Mouse (Mus musculus) heart, embryonic 13.5 days (tissue): ENCODE results near the gene Junb. TPM values are rescaled to one million over a fixed set of nuclear protein-coding genes. Genes with fewer than 3 reads are reported as not detected.

Source experiments
- ATAC-seq: fragments of 200-750 bp; cut with Nextera tagmentation; 2 replicates; pipeline ENCODE4 v1.8.0; 2017; ENCODE audit warnings: moderate TSS enrichment; ENCODE audit not compliant: insufficient number of reproducible peaks, low FRiP score, low TSS enrichment; ENCODE audit errors: extremely low read depth
- H3K27ac ChIP-seq: fragments of 300-500 bp; sonication (generic); replicated peaks from 2 replicates; pipeline ENCODE4 v1.5.1; 2015; ENCODE audit warnings: moderate library complexity, mild to moderate bottlenecking, inconsistent platforms
- H3K27me3 ChIP-seq: fragments of 300-500 bp; sonication (generic); replicated peaks from 2 replicates; pipeline ENCODE4 v1.6.1; 2015; ENCODE audit warnings: mild to moderate bottlenecking, inconsistent platforms
- H3K36me3 ChIP-seq: fragments of 300-500 bp; sonication (generic); 2 replicates; pipeline ENCODE4 v1.6.1; 2015; ENCODE audit warnings: mild to moderate bottlenecking, inconsistent platforms
- H3K4me1 ChIP-seq: fragments of 300-500 bp; sonication (generic); 2 replicates; pipeline ENCODE4 v1.6.1; 2015; ENCODE audit warnings: inconsistent platforms
- H3K4me2 ChIP-seq: fragments of 300-500 bp; sonication (generic); 2 replicates; pipeline ENCODE4 v1.6.1; 2015; ENCODE audit warnings: inconsistent platforms, mild to moderate bottlenecking, moderate library complexity
- H3K4me3 ChIP-seq: fragments of 300-500 bp; sonication (generic); 2 replicates; pipeline ENCODE4 v1.5.1; 2015; ENCODE audit warnings: moderate library complexity, mild to moderate bottlenecking, inconsistent platforms
- H3K9ac ChIP-seq: fragments of 300-500 bp; sonication (generic); 2 replicates; pipeline ENCODE4 v1.6.1; 2015; ENCODE audit warnings: inconsistent platforms, mild to moderate bottlenecking, moderate library complexity
- H3K9me3 ChIP-seq: fragments of 300-500 bp; sonication (generic); 2 replicates; pipeline ENCODE4 v1.6.1; 2016; ENCODE audit warnings: inconsistent platforms
- WGBS: fragments of 180-500 bp; shearing (Covaris S2); methylation state at CpG from one replicate; pipeline ENCODE4 v1.1.7; 2015; ENCODE audit warnings: mixed read lengths; 5-methylcytosine and 5-hydroxymethylcytosine counted together
- polyA plus RNA-seq: library from polyadenylated mRNA; unstranded; fragments of >200 nt; fragmentation: Nextera tagmentation; extraction: Ambion mirVana; gene quantifications from 2 replicates; pipeline ENCODE4 v1.2.1, GENCODE M21; 2015

Junb gene
- polyA plus RNA-seq, 1 experiment from 2014 or later, result 12.9 TPM

DNA sequence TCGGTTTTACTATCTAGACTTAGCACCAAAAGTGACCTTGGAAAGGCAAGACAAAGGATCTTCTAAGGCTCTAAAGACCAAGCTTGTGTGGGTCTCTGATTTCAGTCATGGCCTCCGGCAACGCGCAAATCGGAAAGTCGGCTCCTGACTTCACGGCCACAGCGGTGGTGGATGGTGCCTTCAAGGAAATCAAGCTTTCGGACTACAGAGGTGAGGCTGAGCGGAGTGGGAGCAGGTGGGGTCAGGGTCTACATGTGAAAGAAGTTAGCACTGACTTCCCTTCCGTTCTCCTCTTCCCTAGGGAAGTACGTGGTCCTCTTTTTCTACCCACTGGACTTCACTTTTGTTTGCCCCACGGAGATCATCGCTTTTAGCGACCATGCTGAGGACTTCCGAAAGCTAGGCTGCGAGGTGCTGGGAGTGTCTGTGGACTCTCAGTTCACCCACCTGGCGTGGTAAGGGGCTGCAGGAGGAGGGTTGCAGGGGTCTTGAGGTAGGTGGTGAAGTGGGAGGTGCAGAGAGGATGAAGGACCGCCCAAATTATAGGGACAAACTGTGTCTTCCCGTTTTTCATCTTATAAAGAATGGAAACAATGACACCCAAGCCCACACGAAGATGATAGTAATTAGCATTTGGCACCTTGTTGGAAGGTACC is 8.3 kb downstream of the Junb start:
- 9% methylated on average over 21 of the region's 21 CpGs for WGBS
- Histone ChIP-seq H3K9me3 (no peaks in the 10 kb centered on the region), H3K27me3 (no peaks in the 10 kb centered on the region), H3K4me1 (peaks cover 50% of the 10 kb centered on the region), H3K27ac (peak overlapping the region; percentile 88), H3K36me3 (peaks cover 47% of the 10 kb centered on the region), H3K9ac (peak overlapping the region; percentile 90), H3K4me3 (peak overlapping the region; percentile 67), H3K4me2 (peak overlapping the region; percentile 99)
- ATAC-seq, result no peak

DNA sequence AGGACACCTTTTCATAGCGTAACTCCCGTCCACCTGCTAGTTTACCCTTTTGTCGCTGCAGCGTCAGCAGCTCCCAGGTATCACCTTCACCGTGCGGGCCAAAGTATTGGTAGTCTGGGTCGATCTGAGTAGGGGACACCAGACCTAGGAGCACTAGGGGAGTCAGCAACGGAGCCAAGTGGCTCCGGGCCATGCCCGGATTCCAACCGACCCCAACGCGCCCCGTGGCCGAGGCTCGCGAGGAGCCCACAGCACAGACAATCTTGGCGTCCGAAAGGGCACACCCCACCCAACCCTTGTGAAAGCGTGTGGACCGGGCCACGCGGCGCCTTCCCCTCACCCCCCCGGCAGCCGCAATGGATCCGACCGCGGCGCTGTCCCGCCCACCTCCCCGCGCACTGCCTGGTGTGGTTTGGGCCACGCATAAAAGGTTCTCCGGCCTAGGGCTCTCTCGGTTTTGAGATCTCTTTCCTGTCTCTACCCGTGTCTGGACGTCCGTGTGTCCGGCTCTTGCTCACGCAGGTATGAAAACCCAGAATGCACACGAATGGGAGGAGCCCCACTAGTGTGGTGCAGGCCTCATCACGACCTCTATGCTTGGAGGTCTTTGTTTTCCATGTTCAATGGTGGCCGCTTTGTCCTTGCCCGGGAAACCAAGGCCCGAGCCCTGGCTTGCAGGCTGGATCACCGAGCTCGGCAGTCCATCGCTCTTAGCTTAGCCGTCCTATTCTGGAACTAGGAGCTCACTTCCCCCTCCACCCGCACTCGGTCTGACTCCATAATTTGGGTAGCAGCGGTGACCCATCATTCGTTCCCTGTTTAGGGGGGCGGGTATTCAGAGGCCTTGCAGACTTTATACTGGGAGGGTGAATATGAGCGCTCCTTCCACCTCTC is 9.0 kb downstream of the Junb start, which contains the start of the genes Gm49661, Prdx2 and Rnaseh2a:
TSS of gene Gm49661 (minus strand) at position 193 of the 894 bp plus-strand sequence.
TSS of gene Prdx2 (plus strand) at position 347 of the 894 bp plus-strand sequence.
TSS of gene Rnaseh2a (minus strand) at position 527 of the 894 bp plus-strand sequence.
- H3K27ac ChIP-seq, result peak within 1 kb of the TSS; percentile 88
- no peaks in the 10 kb centered on the region for H3K27me3 ChIP-seq
- peaks cover 48% of the 10 kb centered on the region for H3K4me1 ChIP-seq
- ATAC-seq, result peak; percentile 70
- peak within 1 kb of the TSS; percentile 90 for H3K9ac ChIP-seq
- H3K9me3 ChIP-seq, result no peaks in the 10 kb centered on the region
- under 1% methylated on average over 56 of the region's 56 CpGs for WGBS
- H3K4me2 ChIP-seq, result peak within 1 kb of the TSS; percentile 99
- peak within 1 kb of the TSS; percentile 67 for H3K4me3 ChIP-seq
- peaks cover 39% of the 10 kb centered on the region for H3K36me3 ChIP-seq

DNA sequence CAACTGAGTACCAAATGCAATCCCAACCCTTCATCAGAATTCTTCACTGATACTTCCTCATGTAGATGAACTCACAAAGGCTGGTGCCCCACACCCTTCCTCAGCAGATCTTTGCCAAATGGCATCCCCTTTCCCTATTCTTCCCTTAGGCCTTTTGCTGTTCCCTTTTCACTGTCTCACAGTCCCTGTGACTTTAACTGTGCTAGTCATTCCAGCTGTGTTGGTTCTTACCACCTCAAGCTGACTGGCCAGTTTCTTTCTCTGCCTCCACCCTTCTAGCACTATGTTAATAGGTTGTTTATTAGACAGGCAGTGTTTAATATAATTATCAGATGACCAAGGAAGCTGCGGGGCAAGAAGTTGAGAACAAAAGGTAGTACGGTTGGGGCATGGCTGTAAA is 9.9 kb downstream of the Junb start:
- no peaks in the 10 kb centered on the region for H3K27me3 ChIP-seq

DNA sequence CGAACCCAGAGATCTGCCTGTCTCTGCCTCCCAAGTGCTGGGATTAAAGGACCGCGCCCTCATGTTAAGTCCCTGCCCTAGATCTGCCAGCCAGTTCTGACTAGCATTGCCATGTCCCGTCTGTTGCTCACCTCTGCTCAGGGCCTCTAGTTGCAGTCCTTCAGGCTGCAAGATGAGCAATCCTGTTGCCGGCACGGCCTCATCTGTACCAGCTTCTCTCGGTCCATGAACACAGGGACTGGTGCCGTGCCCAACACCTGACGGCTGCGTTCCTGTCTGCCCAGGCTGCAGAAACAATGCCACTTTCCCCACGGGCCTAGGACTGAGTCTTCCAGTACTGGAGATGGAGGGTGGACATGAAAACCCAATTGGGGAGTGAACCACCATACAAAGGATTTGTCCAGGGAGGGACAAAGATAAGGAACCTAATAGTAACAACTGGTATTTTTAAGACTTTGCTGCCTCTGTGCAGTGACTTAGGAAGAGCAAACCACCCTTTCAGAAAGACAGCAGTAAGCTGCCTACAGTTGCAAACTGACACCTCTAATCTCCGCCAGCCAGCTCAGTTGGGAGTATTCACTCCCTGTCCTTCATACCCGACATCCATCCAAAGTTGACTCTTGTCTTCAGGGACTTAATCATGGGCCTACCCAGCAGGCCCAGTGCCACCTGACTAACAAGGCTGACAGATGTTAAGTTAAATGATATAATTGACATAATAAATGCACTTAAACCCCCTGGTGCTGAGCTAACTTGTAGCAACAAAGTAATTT is 10.8 kb downstream of the Junb start:
- Histone ChIP-seq H3K4me1 (peaks cover 47% of the 10 kb centered on the region), H3K4me3 (peak overlapping the region; percentile 67; the same call in 1 of the 2 replicates), H3K27ac (peak overlapping the region; percentile 88), H3K9me3 (no peaks in the 10 kb centered on the region), H3K4me2 (peak overlapping the region; percentile 99), H3K36me3 (peaks cover 30% of the 10 kb centered on the region), H3K9ac (peak overlapping the region; percentile 90), H3K27me3 (no peaks in the 10 kb centered on the region)
- 86% methylated on average over 13 of the region's 13 CpGs for WGBS
- no peak for ATAC-seq

More for the DNA sequence above, 9.9 kb downstream of the Junb start:
- H3K4me2 ChIP-seq, result peak overlapping the region; percentile 99
- H3K9me3 ChIP-seq, result no peaks in the 10 kb centered on the region
- peak overlapping the region; percentile 90 for H3K9ac ChIP-seq
- peak overlapping the region; percentile 67 for H3K4me3 ChIP-seq
- H3K27ac ChIP-seq, result peak overlapping the region; percentile 88
- H3K36me3 ChIP-seq, result peaks cover 35% of the 10 kb centered on the region
- peaks cover 47% of the 10 kb centered on the region for H3K4me1 ChIP-seq
- 24% methylated on average over 2 of the region's 2 CpGs for WGBS
- ATAC-seq, result no peak

DNA sequence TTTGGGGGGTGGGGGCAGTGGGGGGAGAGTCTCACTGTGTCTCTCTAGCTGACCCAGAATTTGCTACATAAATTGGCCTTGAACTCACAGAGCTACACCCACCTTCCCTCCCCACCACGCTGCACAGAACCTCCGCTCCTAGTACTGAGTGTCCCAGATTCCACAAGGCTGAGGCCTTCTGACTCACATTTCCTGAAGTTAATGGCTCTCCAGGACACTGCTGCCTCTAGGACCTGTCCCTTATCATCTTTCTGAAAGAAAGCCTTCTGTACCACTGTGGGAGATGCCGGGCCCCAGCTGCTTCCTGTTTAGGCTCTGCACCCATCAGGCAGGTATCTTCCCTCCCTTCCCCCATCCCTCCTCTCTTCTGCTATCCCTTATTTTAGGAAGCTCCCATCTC is 11.9 kb downstream of the Junb start:
- no peak for ATAC-seq

DNA sequence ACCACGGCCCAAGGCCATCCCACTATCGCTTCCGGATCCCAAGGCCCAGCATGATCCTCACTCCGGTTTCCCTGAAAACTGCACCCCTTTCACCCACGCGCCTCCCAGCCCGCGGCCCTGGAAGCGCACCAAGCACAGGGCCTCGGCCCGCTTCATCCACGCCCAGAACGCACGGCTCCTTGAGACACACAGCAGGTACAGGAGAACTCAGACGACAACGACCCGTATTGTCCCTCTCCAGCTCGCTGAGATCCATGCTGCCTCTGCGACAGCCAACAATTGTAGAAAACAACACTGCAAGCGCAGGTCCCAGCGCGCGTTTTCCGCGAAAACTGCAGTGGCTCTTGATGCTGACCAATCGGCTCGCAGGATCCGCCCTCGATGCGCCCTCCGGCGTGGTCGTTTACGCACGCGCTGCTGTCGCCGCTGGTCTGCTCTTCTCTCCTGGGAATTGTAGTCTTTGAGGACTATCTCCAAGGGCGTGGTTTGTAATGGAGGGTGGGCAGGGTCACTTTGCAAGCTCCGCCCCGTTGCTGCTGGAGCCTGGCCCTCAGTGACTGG is 12.7 kb downstream of the Junb start:
- Histone ChIP-seq H3K9ac (peak overlapping the region; percentile 87), H3K4me3 (peak overlapping the region; percentile 76), H3K36me3 (peaks cover 20% of the 10 kb centered on the region), H3K4me2 (peak overlapping the region; percentile 99), H3K9me3 (no peaks in the 10 kb centered on the region), H3K4me1 (peaks cover 41% of the 10 kb centered on the region), H3K27me3 (no peaks in the 10 kb centered on the region), H3K27ac (peak overlapping the region; percentile 82)
- under 1% methylated on average over 41 of the region's 41 CpGs for WGBS
- peak; percentile 79 for ATAC-seq

More for the DNA sequence above, 11.9 kb downstream of the Junb start:
- 28% methylated on average over 3 of the region's 3 CpGs for whole genome bisulfite sequencing
- 0 out of 2 replicates have a peak overlapping the region, but pooled peaks have one; percentile 50 for H3K9ac ChIP-seq
- no peaks in the 10 kb centered on the region for H3K9me3 ChIP-seq
- peak overlapping the region; percentile 64 for H3K27ac ChIP-seq
- peak overlapping the region; percentile 76 for H3K4me3 ChIP-seq
- peaks cover 23% of the 10 kb centered on the region for H3K36me3 ChIP-seq
- peaks cover 47% of the 10 kb centered on the region for H3K4me1 ChIP-seq
- no peaks in the 10 kb centered on the region for H3K27me3 ChIP-seq
- peak overlapping the region; percentile 99 for H3K4me2 ChIP-seq

DNA sequence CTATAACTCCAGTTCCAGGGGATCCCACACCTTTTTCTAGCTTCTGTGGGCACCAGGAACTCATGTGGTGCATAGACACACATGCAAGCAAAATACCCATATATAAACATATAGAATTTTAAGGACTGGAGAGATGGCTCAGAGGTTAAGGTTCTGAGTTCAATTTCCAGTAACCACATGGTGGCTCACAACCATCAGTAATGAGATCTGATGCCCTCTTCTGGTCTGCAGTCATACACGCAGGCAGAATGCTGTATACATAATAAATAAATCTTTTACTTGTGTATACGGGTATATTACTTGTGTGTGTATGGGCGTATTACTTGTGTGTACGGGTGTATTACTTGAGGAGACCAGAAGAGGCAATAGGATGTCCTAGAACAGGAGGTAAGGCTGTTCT is 14.6 kb downstream of the Junb start:
- Histone ChIP-seq H3K36me3 (peaks cover 29% of the 10 kb centered on the region), H3K9me3 (no peaks in the 10 kb centered on the region), H3K27me3 (no peaks in the 10 kb centered on the region), H3K9ac (no peak overlapping the region), H3K4me1 (peaks cover 35% of the 10 kb centered on the region), H3K4me3 (no peak overlapping the region), H3K4me2 (no peak overlapping the region), H3K27ac (no peak overlapping the region)
- no peak for ATAC-seq
- 85% methylated on average over 4 of the region's 4 CpGs for WGBS

DNA sequence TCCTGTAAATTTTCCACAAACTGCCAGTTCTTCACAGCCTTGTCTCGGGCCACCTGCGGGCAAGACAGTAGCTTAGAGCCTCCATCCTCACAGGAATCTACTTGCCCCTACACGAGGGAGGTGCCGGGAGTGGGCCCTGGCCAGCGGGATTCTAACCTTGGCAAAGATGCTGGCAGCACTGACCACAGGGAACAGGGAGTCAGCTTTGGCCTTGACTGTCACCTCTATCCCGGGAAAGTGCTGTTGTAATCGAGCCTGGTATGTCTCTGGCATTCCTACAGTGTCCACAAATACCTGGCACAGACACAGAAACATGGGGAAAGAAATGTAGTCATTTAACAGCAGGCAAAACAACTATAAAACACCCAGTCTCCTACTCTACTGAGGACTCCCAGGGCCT is 18.7 kb downstream of the Junb start:
- peaks cover 61% of the 10 kb centered on the region for H3K36me3 ChIP-seq
- no peak overlapping the region for H3K27ac ChIP-seq
- H3K4me2 ChIP-seq, result no peak overlapping the region
- no peak overlapping the region for H3K4me3 ChIP-seq
- peaks cover 2% of the 10 kb centered on the region for H3K4me1 ChIP-seq
- no peaks in the 10 kb centered on the region for H3K9me3 ChIP-seq
- H3K27me3 ChIP-seq, result no peaks in the 10 kb centered on the region
- no peak overlapping the region for H3K9ac ChIP-seq
- no peak for ATAC-seq
- 75% methylated on average over 7 of the region's 7 CpGs for WGBS

DNA sequence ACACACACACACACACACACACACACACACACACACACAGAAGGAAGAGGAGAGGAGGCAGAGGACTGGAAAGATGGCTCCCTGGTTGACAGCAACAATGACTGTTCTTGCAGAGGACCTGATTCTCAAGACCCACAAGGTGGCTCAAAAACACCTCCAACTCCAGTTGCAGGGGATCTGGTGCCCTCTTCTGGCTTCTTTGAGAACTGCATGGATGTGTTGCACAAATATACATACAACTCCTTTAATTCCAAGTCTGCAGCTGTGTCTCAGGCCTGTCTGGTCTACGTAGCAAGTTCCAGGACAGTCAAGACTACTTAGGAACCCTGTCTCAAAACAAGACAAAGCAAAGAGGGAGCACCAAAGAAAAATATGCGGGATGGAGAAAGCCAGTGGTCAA is 21.8 kb downstream of the Junb start:
- H3K4me3 ChIP-seq, result no peak overlapping the region
- H3K4me2 ChIP-seq, result no peak overlapping the region
- H3K9ac ChIP-seq, result no peak overlapping the region
- H3K36me3 ChIP-seq, result peaks cover 50% of the 10 kb centered on the region
- WGBS, result 52% methylated on average over 2 of the region's 2 CpGs
- peaks cover 22% of the 10 kb centered on the region for H3K27me3 ChIP-seq
- no peak for ATAC-seq
- no peak overlapping the region for H3K27ac ChIP-seq
- H3K9me3 ChIP-seq, result no peaks in the 10 kb centered on the region
- H3K4me1 ChIP-seq, result peaks cover 8% of the 10 kb centered on the region; the same call in 1 of the 2 replicates

DNA sequence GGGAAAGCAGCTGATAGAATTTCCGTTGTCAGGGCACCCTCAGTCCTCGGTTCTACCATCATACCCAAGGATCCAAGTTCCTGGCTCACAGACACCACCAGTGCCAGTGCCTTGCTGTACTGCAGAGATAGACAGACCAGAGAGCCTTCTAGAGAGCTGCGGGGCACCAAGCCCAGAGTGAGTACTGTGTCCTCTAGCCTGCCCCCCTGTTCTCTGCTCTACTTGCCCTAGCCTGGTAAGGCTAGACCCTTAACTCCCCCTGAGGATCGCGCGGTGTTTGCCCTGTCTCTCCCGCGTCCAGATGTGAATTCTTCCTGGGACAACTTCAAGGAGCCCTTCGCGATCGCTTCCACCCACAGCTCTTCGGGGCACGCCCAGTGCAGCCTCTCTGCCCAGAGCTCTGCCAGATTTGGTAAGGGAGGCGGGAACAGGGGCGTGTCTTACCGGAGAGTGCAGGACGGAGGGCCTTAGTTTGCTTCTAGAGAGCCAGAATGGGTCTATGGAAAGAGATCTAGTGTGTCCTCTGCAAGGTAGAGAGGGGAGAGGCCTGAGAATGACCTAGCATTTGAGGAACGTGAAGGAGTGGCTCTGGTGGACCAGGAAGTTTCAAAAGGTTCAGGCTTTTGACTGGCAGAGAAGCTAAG is 25.8 kb downstream of the Junb start:
- peaks cover 59% of the 10 kb centered on the region for H3K27me3 ChIP-seq
- no peak for ATAC-seq
- WGBS, result 7% methylated on average over 18 of the region's 18 CpGs

More for the DNA sequence above, 25.8 kb downstream of the Junb start:
- Histone ChIP-seq H3K36me3 (peaks cover 20% of the 10 kb centered on the region), H3K4me3 (peak overlapping the region; percentile 17), H3K9me3 (no peaks in the 10 kb centered on the region), H3K9ac (peak overlapping the region; percentile 28; the same call in 1 of the 2 replicates), H3K4me1 (peaks cover 8% of the 10 kb centered on the region; the same call in 1 of the 2 replicates), H3K4me2 (peak overlapping the region; percentile 53), H3K27ac (no peak overlapping the region)
